Mouse (Mus musculus): ENCODE results near the gene Bmp2k. TPM values are rescaled to one million over a fixed set of nuclear protein-coding genes. Genes with fewer than 3 reads are reported as not detected.

The Bmp2k gene
- polyA plus RNA-seq, 1 experiment from 2014 or later = 8.1 TPM

DNA sequence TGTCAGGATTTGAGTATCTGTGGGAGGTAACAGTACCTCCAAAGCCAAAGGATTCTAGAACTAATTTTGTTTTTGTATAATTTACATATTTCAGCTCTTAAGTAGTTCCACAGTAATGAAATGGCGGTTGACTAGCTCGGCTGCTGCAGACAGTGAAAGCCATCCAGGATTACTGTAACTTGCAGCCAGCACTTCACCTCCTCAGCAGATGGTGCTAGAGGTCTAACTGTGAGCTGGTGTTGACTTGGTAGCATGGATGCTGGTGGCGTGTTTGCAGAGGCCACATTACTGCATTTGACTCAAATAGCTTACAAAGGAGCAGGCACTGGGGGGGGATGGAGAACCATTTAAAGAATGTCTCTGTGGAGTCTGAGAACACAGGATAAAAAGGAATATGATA is 84.0 kb downstream of the Bmp2k start:
- no peak for DNase-seq (ENCODE audit: low spot score)
- H3K4me3 ChIP-seq = no peak overlapping the region
- H3K27ac ChIP-seq (replicated peaks) = no peak overlapping the region
- 80% methylated on average over 3 of the region's 3 CpGs for WGBS
- H3K27me3 ChIP-seq (replicated peaks; ENCODE audit: low read depth, poor library complexity, severe bottlenecking) = no peaks in the 10 kb centered on the region
- H3K9me3 ChIP-seq = no peaks in the 10 kb centered on the region
- no peaks in the 10 kb centered on the region; the same call in 1 of the 2 replicates for H3K4me1 ChIP-seq
- peaks cover 31% of the 10 kb centered on the region for H3K36me3 ChIP-seq (replicated peaks)

DNA sequence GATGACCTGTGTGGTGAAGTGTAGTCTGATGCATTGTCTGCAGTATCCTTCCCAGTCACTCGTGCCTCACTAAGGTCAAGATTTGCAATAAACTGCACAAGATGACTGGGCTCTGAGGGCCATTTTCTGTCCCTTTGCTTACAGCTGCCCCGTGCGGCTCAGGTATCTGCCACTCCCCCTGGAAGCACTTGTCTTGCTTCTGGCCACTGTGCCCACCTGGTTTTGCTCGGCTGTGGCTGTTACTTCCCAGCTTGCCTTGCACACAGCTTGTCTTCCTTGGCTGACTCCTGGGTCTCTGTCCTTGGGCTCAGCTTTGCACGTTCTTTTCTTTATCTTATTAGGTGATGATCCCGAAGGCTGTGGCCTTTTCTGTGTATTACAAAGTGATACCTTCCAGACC is 86.2 kb downstream of the Bmp2k start:
- no peak for DNase-seq (ENCODE audit: low spot score)
- H3K9me3 ChIP-seq = no peaks in the 10 kb centered on the region
- WGBS = 89% methylated on average over 6 of the region's 6 CpGs

DNA sequence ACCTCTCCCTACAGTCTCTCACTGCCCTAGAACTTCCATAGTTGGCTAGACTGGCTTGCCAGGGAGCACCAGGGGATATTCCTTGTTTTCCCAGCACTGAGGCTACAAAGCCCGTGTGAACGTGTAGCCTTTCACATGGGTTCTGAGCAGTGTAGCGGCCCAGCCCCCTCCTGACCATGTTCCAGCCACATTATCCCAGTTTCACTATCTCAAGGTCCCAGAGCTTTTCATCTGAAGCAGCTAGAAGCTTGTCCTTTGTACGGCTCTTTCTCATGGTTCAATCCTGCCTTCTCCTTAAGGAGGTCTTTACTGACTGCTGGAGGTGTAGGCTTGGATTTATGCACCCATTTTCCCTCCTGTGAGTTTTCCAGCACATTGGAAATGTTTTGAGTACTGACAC is 87.1 kb downstream of the Bmp2k start:
- Histone ChIP-seq H3K4me1 (no peaks in the 10 kb centered on the region), H3K9me3 (no peaks in the 10 kb centered on the region), H3K27me3 (replicated peaks; ENCODE audit: low read depth, poor library complexity, severe bottlenecking) (no peaks in the 10 kb centered on the region), H3K27ac (replicated peaks) (no peak overlapping the region), H3K36me3 (replicated peaks) (peaks cover 51% of the 10 kb centered on the region), H3K4me3 (no peak overlapping the region)
- DNase-seq (ENCODE audit: low spot score) = no peak
- 95% methylated on average over 4 of the region's 4 CpGs for WGBS

More for the DNA sequence above, 86.2 kb downstream of the Bmp2k start:
- Histone ChIP-seq H3K4me1 (no peaks in the 10 kb centered on the region; the same call in 1 of the 2 replicates), H3K36me3 (replicated peaks) (peaks cover 51% of the 10 kb centered on the region), H3K27me3 (replicated peaks; ENCODE audit: low read depth, poor library complexity, severe bottlenecking) (no peaks in the 10 kb centered on the region), H3K4me3 (no peak overlapping the region), H3K27ac (replicated peaks) (no peak overlapping the region)

DNA sequence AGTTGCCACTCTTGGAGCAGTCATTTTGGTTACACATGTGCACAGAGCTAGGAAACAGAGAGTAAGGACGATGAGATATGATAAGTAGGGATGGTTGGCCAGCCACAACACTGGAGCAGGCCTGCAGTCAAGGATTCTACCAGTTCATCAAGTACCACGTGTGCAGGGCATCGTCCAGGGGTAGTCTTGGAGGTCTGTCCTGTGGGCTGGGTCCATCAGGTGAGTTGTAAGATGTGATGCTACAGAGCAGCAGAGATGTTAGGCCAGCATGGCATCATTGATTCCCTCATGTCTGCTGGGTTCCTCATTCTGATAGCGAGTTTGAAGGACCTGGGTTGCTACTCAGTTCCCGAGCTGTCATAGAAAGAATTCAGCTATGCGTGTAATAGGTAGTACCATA is 87.6 kb downstream of the Bmp2k start:
- Histone ChIP-seq H3K36me3 (replicated peaks) (peaks cover 53% of the 10 kb centered on the region), H3K4me3 (no peak overlapping the region), H3K27ac (replicated peaks) (no peak overlapping the region), H3K4me1 (no peaks in the 10 kb centered on the region), H3K27me3 (replicated peaks; ENCODE audit: low read depth, poor library complexity, severe bottlenecking) (no peaks in the 10 kb centered on the region), H3K9me3 (no peaks in the 10 kb centered on the region)
- WGBS = 95% methylated on average over 6 of the region's 6 CpGs
- no peak for DNase-seq (ENCODE audit: low spot score)

DNA sequence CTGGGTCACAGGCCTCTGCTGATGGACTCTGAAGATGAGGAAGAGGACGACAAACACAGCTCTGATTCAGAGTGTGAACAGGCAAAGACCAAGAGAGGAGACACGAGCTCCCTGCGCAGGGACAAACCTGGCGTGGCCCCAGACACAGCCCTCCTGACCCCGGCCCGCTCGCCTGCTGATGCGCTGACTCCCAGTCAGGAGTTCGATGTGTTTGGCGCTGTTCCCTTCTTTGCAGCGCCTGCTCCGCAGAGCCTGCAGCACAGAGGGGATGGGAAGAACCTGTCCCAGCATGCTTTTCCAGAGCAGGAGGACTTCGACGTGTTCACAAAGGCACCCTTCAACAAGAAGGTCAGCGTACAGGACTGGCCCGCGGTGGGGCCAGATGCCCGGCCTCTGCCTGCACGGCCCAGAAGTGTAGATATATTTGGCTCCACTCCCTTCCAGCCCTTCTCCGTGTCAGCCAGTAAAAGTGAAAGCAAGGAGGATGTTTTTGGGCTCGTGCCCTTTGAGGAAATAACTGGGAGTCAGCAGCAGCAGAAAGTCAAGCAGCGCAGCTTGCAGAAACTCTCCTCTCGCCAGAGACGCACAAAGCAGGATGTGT is 89.6 kb downstream of the Bmp2k start:
- 90% methylated on average over 24 of the region's 24 CpGs for WGBS
- H3K27ac ChIP-seq (replicated peaks) = no peak overlapping the region
- peaks cover 62% of the 10 kb centered on the region for H3K36me3 ChIP-seq (replicated peaks)
- no peak for DNase-seq (ENCODE audit: low spot score)
- no peaks in the 10 kb centered on the region for H3K9me3 ChIP-seq
- no peaks in the 10 kb centered on the region for H3K4me1 ChIP-seq
- no peak overlapping the region for H3K4me3 ChIP-seq
- H3K27me3 ChIP-seq (replicated peaks; ENCODE audit: low read depth, poor library complexity, severe bottlenecking) = no peaks in the 10 kb centered on the region

DNA sequence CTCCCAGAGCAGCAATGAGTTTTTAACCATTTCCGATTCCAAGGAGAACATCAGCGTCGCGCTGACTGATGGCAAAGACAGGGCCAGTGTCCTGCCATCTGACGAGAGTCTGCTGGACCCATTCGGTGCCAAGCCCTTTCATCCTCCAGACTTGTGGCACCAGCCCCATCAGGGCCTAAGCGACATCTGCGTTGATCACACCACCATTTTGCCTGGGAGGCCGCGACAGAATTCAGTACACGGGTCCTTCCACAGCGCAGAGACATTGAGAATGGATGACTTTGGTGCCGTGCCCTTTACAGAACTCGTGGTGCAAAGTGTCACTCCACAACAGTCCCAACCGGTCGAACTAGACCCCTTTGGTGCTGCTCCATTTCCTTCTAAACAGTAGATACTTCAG is 90.3 kb downstream of the Bmp2k start:
- peaks cover 62% of the 10 kb centered on the region for H3K36me3 ChIP-seq (replicated peaks)
- DNase-seq (ENCODE audit: low spot score) = no peak
- 97% methylated on average over 16 of the region's 16 CpGs for WGBS

DNA sequence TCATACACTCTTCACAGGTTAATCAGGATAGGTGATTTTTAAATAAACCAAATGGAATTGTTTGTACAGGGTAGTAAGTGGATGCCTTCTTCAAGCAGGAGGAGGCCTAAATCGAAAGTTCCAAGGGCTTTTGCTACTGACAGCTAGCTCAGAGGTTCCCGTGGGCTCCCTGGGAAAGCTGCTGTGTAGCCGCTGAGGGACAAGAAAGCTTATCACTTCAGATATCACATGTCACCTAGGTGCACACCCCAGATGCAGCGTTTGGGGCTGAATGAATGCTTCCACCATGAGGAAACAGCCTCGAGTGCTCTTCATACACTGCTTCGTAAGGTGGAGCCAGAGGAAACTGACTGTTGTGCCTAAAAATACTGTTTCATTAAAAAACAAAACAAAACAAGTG is 90.7 kb downstream of the Bmp2k start:
- no peaks in the 10 kb centered on the region for H3K27me3 ChIP-seq (replicated peaks; ENCODE audit: low read depth, poor library complexity, severe bottlenecking)
- no peaks in the 10 kb centered on the region for H3K4me1 ChIP-seq
- H3K36me3 ChIP-seq (replicated peaks) = peaks cover 60% of the 10 kb centered on the region
- DNase-seq (ENCODE audit: low spot score) = no peak
- H3K9me3 ChIP-seq = no peaks in the 10 kb centered on the region
- 86% methylated on average over 6 of the region's 6 CpGs for WGBS
- H3K4me3 ChIP-seq = no peak overlapping the region
- no peak overlapping the region for H3K27ac ChIP-seq (replicated peaks)

More for the DNA sequence above, 90.3 kb downstream of the Bmp2k start:
- Histone ChIP-seq H3K9me3 (no peaks in the 10 kb centered on the region), H3K27ac (replicated peaks) (no peak overlapping the region), H3K4me1 (no peaks in the 10 kb centered on the region), H3K4me3 (no peak overlapping the region), H3K27me3 (replicated peaks; ENCODE audit: low read depth, poor library complexity, severe bottlenecking) (no peaks in the 10 kb centered on the region)

DNA sequence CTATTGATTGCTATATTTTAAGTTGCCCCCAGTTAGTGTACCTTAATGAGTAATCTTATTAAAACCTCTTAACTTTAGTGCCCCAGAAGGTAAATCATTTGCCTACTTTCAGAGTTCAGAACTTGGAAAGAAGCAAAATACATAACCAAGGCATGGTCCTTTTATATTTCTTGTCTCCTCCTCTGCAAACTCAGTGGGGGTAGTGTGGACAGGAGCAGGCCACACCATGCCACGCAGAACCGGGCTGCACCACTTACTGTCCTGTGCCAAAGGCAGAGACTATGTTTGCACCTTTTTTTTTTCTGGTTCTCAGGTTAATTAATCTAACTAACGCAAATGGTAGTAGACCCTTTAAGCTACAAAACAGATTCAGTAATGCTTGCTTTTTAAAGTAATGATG is 91.9 kb downstream of the Bmp2k start:
- WGBS = 91% methylated on average over 3 of the region's 3 CpGs
- peaks cover 56% of the 10 kb centered on the region for H3K36me3 ChIP-seq (replicated peaks)
- no peaks in the 10 kb centered on the region for H3K27me3 ChIP-seq (replicated peaks; ENCODE audit: low read depth, poor library complexity, severe bottlenecking)

DNA sequence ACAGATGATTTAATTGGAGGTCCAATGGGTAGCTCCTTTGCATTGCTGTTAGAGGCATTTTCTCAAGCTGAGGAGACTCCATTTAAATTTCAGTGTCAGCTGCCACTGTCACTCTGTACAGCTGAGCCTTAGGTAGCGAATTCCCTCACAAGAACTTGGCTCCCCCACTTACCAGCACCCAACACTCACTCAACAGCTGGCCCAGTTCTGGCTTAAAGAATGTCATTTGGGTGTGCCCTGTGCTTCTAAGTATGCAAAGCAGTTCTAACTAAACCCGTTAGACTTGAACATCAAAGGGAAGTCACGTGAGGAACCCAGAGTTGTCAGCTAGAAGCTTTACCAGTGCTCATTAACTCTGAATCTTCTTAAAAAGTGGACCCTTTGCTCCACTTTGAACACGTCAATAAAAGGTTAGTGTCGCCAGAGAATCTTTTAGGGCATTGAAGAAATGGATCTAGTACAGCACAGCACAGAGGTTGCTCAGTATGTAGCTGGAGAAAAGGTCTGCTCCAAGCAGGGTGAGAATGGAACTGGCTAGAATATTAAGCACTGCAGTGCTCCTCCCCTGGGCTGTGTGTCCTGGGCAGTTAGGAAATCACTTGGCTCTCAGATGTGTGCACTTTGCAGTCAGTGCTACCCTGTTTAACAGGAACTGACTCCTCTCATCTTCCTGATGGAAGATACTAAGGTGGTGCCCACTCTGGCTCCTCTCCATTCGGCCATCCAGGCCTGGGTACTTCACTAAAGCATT is 92.7 kb downstream of the Bmp2k start:
- Histone ChIP-seq H3K27ac (replicated peaks) (no peak overlapping the region), H3K4me3 (no peak overlapping the region), H3K9me3 (no peaks in the 10 kb centered on the region), H3K36me3 (replicated peaks) (peaks cover 49% of the 10 kb centered on the region), H3K4me1 (no peaks in the 10 kb centered on the region), H3K27me3 (replicated peaks; ENCODE audit: low read depth, poor library complexity, severe bottlenecking) (no peaks in the 10 kb centered on the region)
- no peak for DNase-seq (ENCODE audit: low spot score)
- 76% methylated on average over 6 of the region's 6 CpGs for WGBS

More for the DNA sequence above, 91.9 kb downstream of the Bmp2k start:
- DNase-seq (ENCODE audit: low spot score) = no peak
- no peaks in the 10 kb centered on the region for H3K4me1 ChIP-seq
- no peaks in the 10 kb centered on the region for H3K9me3 ChIP-seq
- H3K4me3 ChIP-seq = no peak overlapping the region
- H3K27ac ChIP-seq (replicated peaks) = no peak overlapping the region

DNA sequence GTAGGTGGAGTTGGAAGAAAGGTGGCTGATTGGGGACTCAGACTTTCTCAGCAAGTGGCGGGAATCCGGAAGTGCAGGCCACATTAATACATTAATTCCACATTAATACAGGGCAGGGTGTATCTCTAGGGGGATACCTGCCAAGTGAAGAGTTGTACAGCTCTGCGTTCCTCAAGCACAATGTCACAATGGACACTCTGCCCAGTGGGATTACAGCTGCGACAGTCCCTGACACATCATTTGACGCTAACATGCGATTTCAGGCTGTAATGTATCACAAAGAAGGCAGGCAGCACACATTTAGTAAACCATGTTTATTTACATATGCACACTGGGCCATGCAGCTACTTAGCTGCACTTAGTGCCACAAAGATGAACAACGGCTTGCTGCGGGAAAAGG is 95.5 kb downstream of the Bmp2k start:
- Histone ChIP-seq H3K9me3 (no peaks in the 10 kb centered on the region), H3K4me1 (no peaks in the 10 kb centered on the region), H3K27me3 (replicated peaks; ENCODE audit: low read depth, poor library complexity, severe bottlenecking) (no peaks in the 10 kb centered on the region), H3K36me3 (replicated peaks) (peaks cover 41% of the 10 kb centered on the region), H3K27ac (replicated peaks) (no peak overlapping the region), H3K4me3 (no peak overlapping the region)
- 84% methylated on average over 8 of the region's 8 CpGs for WGBS
- no peak for DNase-seq (ENCODE audit: low spot score)

DNA sequence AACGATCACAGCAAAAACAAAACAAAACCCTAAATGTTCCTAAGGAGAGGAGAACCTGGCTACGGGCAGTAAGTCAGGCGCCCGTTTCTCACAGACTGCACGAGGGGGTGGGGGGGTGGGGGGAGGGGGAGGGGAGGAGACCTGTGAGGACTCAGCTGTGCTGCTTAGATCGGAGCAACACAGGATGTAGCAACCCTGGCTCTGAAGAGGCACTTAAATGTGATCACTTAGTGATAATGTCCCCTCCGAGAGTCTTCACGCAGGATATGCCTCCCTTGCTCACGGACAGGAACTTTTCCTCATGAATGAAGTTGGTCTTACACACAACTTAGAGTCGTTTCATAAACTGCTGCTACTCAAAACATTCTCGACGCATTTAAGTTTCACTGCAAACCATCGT is 97.8 kb downstream of the Bmp2k start:
- Histone ChIP-seq H3K4me3 (no peak overlapping the region), H3K36me3 (replicated peaks) (peaks cover 42% of the 10 kb centered on the region), H3K4me1 (no peaks in the 10 kb centered on the region), H3K9me3 (no peaks in the 10 kb centered on the region), H3K27ac (replicated peaks) (no peak overlapping the region), H3K27me3 (replicated peaks; ENCODE audit: low read depth, poor library complexity, severe bottlenecking) (no peaks in the 10 kb centered on the region)
- no peak for DNase-seq (ENCODE audit: low spot score)
- 54% methylated on average over 13 of the region's 13 CpGs for WGBS

DNA sequence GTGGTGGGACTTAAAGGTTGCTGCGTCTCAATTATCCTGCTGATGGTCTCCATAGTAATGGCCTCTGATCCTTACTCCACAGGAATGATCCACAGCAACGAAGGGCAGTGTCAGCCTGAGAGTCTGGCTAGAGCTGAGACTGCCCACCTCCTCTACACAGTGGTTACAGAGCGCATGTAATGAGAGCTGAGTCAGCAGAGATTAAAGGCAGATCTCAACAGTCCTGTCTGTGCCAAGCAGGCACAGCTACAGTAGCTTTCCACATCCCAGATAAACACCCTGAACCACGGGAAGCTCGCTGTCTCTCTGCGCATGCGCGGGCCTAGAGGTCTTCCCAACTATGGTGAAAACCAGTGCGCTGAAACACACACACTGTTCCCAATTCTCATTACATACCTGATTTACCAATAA is 100.1 kb downstream of the Bmp2k start:
- H3K4me1 ChIP-seq = no peaks in the 10 kb centered on the region
- H3K27me3 ChIP-seq (replicated peaks; ENCODE audit: low read depth, poor library complexity, severe bottlenecking) = no peaks in the 10 kb centered on the region
- WGBS = 74% methylated on average over 9 of the region's 9 CpGs
- no peaks in the 10 kb centered on the region for H3K9me3 ChIP-seq
- H3K36me3 ChIP-seq (replicated peaks) = peaks cover 51% of the 10 kb centered on the region
- H3K4me3 ChIP-seq = no peak overlapping the region
- no peak for DNase-seq (ENCODE audit: low spot score)
- no peak overlapping the region for H3K27ac ChIP-seq (replicated peaks)

DNA sequence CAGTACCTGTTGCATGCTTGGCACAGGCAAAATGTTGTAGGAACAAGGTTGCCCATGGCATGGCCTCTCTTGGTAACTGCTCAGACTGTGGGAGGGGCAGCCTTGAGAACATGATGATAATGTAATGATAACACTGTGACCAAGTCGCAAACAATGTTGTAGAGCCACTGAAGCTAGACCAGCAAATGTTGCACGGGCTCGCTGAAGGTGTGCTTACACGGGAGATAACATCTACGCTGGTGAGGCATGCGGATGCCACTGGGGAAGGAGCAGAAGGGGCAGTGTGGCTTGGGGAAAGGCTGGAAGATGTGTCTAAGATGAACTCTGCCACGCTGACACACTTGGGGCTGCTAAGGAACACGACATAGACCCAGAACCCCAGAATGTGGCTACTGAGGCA is 102.5 kb downstream of the Bmp2k start:
- Histone ChIP-seq H3K27ac (replicated peaks) (no peak overlapping the region), H3K4me3 (no peak overlapping the region), H3K27me3 (replicated peaks; ENCODE audit: low read depth, poor library complexity, severe bottlenecking) (no peaks in the 10 kb centered on the region), H3K4me1 (no peaks in the 10 kb centered on the region), H3K36me3 (replicated peaks) (peaks cover 52% of the 10 kb centered on the region), H3K9me3 (no peaks in the 10 kb centered on the region)
- WGBS = 93% methylated on average over 8 of the region's 8 CpGs
- DNase-seq (ENCODE audit: low spot score) = no peak
